Mouse (Mus musculus): Measurements from ENCODE around the gene Sema4b. TPM values are rescaled to one million over a fixed set of nuclear protein-coding genes. Genes with fewer than 3 reads are reported as not detected.

The Sema4b gene
- polyA plus RNA-seq, 1 experiment from 2014 or later: 12.4 TPM

DNA sequence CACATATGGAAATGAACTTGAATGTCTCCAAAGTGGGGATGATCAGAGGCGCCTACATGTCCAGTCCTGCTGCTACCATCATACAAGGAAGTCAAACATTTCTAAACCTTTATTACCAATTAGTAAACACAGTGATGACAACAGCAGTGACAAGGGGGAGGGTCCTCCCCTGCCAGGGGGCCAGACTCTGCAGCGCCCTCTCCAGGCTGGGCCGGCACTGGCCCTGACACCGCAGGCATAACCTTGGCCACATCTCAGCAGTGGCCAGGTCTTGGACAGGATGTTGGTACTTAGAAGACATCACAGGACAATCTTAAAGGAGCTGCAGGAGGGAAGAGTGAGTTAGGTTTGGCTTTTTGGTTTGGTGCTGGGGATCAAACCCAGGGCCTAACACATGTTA, 40.4 kb downstream of the Sema4b start:
- no peak overlapping the region for H3K9ac ChIP-seq
- H3K4me1 ChIP-seq (replicated peaks): peaks cover 7% of the 10 kb centered on the region; the same call in 1 of the 2 replicates
- 95% methylated on average over 4 of the region's 4 CpGs for WGBS
- H3K4me3 ChIP-seq: no peak overlapping the region
- no peak overlapping the region for H3K4me2 ChIP-seq
- H3K36me3 ChIP-seq: peaks cover 42% of the 10 kb centered on the region
- no peak overlapping the region for H3K27ac ChIP-seq
- no peaks in the 10 kb centered on the region for H3K27me3 ChIP-seq
- ATAC-seq (replicated peaks; ENCODE audit: insufficient number of reproducible peaks, insufficient read depth, low FRiP score, low read depth): no peak
- H3K9me3 ChIP-seq (replicated peaks): no peaks in the 10 kb centered on the region

DNA sequence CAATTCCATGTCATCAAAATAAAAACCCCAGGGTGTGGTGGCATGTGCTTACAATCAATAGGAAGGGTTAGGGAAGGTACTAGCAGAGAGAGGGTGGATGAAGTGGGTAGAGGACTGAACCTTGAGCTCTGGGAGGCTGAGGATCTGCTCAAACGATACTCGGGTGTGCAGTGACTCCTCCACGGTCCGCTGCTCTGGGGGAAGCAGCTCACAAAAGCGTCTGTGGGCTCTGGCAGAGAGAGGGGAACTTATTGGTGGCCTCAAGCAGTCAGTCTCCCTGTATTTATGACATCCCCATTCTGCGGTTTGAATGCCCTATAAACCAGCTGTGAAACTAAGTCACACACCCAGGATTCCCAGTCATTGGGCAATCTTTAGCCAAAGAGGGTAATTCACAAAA, 43.6 kb downstream of the Sema4b start:
- Histone ChIP-seq H3K4me2 (no peak overlapping the region), H3K4me1 (replicated peaks) (peaks cover 17% of the 10 kb centered on the region), H3K27ac (no peak overlapping the region), H3K27me3 (no peaks in the 10 kb centered on the region), H3K9ac (no peak overlapping the region), H3K4me3 (no peak overlapping the region), H3K36me3 (peaks cover 24% of the 10 kb centered on the region), H3K9me3 (replicated peaks) (no peaks in the 10 kb centered on the region)
- WGBS: 67% methylated on average over 6 of the region's 6 CpGs
- ATAC-seq (replicated peaks; ENCODE audit: insufficient number of reproducible peaks, insufficient read depth, low FRiP score, low read depth): no peak

DNA sequence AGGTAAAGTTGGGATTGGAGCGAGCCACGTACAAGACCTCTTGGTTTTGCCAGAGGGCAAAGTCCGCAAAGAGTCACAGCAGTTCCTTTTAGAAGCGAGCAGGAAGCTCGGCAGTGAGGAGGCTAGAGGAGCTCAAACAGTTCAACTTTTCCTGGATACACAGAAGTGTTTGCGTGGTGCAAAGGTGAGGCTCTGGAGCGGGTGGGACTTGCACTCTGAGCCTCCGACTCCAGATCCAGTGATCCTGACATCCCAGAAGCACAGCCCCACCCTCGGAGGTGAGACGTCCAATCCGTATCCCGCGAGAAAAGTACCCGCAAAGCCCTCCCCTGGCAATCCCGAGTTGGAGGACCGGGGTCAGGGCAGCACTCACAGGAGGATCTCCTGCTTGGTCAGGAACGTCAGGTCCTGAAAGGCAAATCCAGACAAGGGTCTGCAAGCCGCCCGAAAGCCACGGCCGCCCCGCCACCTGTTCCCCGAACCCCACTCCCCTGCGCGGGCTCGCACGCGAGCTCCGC, 45.4 kb downstream of the Sema4b start:
- peaks cover 9% of the 10 kb centered on the region; the same call in 1 of the 2 replicates for H3K36me3 ChIP-seq
- 2% methylated on average over 27 of the region's 29 CpGs for WGBS
- H3K4me1 ChIP-seq (replicated peaks): peaks cover 17% of the 10 kb centered on the region
- ATAC-seq (replicated peaks; ENCODE audit: insufficient number of reproducible peaks, insufficient read depth, low FRiP score, low read depth): peak; percentile 16
- peak overlapping the region; percentile 80 for H3K4me3 ChIP-seq
- no peaks in the 10 kb centered on the region for H3K9me3 ChIP-seq (replicated peaks)
- peak overlapping the region; percentile 76 for H3K9ac ChIP-seq
- no peaks in the 10 kb centered on the region for H3K27me3 ChIP-seq
- H3K27ac ChIP-seq: peak overlapping the region; percentile 64
- H3K4me2 ChIP-seq: peak overlapping the region; percentile 92

DNA sequence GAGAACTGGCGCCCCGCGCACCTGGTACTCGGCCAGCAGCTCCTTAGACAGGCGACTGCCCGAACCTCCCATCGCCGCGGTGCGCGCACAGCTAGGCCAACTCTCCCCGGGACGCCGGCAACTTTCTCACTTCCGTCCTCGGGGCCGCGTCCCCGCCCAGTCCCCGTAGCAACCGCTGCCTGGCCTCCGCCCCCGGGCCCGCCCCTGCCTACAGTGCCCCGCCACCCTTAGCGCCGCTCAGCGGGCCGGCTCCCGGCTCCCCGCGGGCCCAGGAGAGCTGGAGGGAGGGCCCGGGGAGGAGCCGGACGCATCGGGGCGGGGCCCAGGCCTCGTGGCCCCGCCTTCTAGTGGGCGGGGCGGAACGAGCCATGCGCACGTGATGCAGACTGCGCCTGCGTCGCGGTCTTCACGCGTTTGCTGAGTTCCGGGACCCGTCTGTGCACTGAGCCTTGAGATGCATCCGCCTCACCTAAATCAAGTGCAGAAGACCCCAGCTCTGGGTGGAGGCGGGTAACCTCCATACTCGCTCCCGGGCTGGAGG, 45.9 kb downstream of the Sema4b start, which contains the start of the genes Cib1 and Gdpgp1:
TSS of gene Cib1 (minus strand) at position 325 of the 541 bp plus-strand sequence.
TSS of gene Gdpgp1 (plus strand) at position 377 of the 541 bp plus-strand sequence.
- H3K27me3 ChIP-seq: no peaks in the 10 kb centered on the region
- no peaks in the 10 kb centered on the region for H3K9me3 ChIP-seq (replicated peaks)
- H3K36me3 ChIP-seq: 0 out of 2 replicates have a peak, but pooled peaks cover 4% of the 10 kb centered on the region
- peaks cover 17% of the 10 kb centered on the region for H3K4me1 ChIP-seq (replicated peaks)
- H3K27ac ChIP-seq: peak within 1 kb of the TSS; percentile 64
- ATAC-seq (replicated peaks; ENCODE audit: insufficient number of reproducible peaks, insufficient read depth, low FRiP score, low read depth): peak; percentile 100
- H3K9ac ChIP-seq: peak within 1 kb of the TSS; percentile 76
- WGBS: 1% methylated on average over 56 of the region's 56 CpGs
- H3K4me2 ChIP-seq: peak within 1 kb of the TSS; percentile 92
- H3K4me3 ChIP-seq: peak within 1 kb of the TSS; percentile 80

DNA sequence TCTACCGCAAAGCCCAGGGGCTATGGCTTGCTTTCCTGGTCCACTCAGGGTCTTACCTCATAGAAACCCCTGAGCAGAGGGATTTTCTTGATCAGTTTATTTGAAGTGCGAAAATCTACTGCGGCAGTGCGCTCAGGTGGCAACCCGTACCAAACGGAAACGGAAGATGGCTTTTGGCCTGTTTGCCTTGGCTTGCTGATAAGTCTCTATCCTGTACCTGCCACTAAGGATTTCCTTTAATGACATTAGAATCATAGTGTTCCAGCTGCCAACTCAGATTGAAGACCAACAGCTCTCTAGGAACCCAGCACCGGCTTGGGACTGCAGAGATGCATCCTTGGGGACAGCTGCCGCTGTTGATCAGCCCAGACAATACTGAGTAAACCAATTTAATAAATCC, 47.2 kb downstream of the Sema4b start:
- peaks cover 9% of the 10 kb centered on the region for H3K36me3 ChIP-seq
- no peak overlapping the region for H3K9ac ChIP-seq
- H3K4me1 ChIP-seq (replicated peaks): peaks cover 17% of the 10 kb centered on the region
- 68% methylated on average over 9 of the region's 9 CpGs for WGBS
- H3K9me3 ChIP-seq (replicated peaks): no peaks in the 10 kb centered on the region
- H3K4me2 ChIP-seq: peak overlapping the region; percentile 92
- no peaks in the 10 kb centered on the region for H3K27me3 ChIP-seq
- H3K27ac ChIP-seq: no peak overlapping the region
- H3K4me3 ChIP-seq: peak overlapping the region; percentile 80
- ATAC-seq (replicated peaks; ENCODE audit: insufficient number of reproducible peaks, insufficient read depth, low FRiP score, low read depth): no peak

DNA sequence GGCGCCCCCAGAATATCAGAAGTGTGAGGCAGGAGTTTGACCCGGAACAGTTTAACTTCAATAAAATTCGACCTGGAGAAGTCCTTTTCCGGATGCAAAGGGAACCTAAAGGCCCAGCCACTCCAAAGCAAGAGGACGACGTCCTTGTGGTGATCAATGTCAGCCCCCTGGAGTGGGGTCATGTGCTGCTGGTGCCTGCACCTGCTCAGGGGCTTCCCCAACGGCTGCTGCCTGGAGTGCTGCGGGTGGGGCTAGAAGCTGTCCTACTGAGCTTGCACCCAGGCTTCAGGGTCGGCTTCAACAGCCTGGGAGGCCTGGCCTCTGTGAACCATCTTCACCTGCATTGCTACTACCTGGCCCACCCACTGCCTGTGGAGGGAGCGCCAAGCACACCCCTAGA, 51.9 kb downstream of the Sema4b start:
- Histone ChIP-seq H3K9me3 (replicated peaks) (no peaks in the 10 kb centered on the region), H3K4me2 (no peak overlapping the region), H3K36me3 (peaks cover 18% of the 10 kb centered on the region), H3K27ac (no peak overlapping the region), H3K4me1 (replicated peaks) (peaks cover 5% of the 10 kb centered on the region), H3K27me3 (no peaks in the 10 kb centered on the region), H3K9ac (no peak overlapping the region), H3K4me3 (no peak overlapping the region)
- 82% methylated on average over 10 of the region's 10 CpGs for WGBS
- no peak for ATAC-seq (replicated peaks; ENCODE audit: insufficient number of reproducible peaks, insufficient read depth, low FRiP score, low read depth)

DNA sequence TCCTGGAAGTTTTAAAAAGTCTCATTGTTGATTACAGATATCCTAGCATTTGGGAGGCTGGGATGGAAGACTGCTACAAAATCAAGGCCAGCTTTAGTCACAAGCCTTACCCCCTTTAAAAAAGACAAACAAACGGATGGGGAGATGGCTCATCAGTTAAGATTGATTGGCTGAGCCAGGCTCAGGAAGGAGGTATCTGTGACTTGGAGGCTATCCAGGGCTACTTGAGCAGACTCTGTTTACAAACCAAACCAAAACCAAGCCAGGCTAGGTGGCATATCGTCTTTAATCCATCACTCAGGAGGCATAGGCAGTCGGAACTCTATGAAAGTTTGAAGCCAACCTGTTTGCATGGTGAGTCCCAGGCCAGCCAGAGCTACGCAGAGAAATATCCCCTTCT, 55.0 kb downstream of the Sema4b start:
- peaks cover 18% of the 10 kb centered on the region for H3K36me3 ChIP-seq
- no peaks in the 10 kb centered on the region for H3K9me3 ChIP-seq (replicated peaks)
- H3K27ac ChIP-seq: no peak overlapping the region
- peaks cover 5% of the 10 kb centered on the region; the same call in 1 of the 2 replicates for H3K4me1 ChIP-seq (replicated peaks)
- WGBS: 78% methylated on average over 4 of the region's 4 CpGs
- H3K27me3 ChIP-seq: no peaks in the 10 kb centered on the region
- H3K4me2 ChIP-seq: no peak overlapping the region
- ATAC-seq (replicated peaks; ENCODE audit: insufficient number of reproducible peaks, insufficient read depth, low FRiP score, low read depth): no peak
- no peak overlapping the region for H3K4me3 ChIP-seq
- no peak overlapping the region for H3K9ac ChIP-seq

DNA sequence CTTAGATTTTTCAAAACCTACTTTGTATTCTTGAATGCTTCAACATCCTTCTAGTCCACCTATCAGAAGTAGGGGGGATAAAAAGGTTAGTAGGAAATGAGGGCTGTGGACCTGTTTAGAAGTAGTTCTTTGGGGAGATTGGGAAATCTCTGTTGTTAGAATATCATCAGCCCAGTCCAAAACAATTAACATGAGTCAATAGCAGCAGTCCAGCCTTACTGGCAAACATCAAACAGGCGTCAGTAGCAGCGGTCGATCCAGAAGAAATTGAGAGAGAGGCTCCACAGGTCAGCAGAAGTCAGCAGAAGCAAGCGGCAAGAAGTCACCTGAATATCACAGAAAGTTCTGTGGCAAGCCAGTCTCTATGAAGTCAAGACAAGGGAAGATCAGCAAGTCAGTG, 58.2 kb downstream of the Sema4b start:
- Histone ChIP-seq H3K9ac (no peak overlapping the region), H3K27ac (no peak overlapping the region), H3K4me1 (replicated peaks) (peaks cover 8% of the 10 kb centered on the region), H3K4me2 (no peak overlapping the region), H3K4me3 (no peak overlapping the region), H3K36me3 (peaks cover 3% of the 10 kb centered on the region; the same call in 1 of the 2 replicates), H3K9me3 (replicated peaks) (no peaks in the 10 kb centered on the region), H3K27me3 (no peaks in the 10 kb centered on the region)
- no peak for ATAC-seq (replicated peaks; ENCODE audit: insufficient number of reproducible peaks, insufficient read depth, low FRiP score, low read depth)
- 92% methylated on average over 4 of the region's 4 CpGs for WGBS

DNA sequence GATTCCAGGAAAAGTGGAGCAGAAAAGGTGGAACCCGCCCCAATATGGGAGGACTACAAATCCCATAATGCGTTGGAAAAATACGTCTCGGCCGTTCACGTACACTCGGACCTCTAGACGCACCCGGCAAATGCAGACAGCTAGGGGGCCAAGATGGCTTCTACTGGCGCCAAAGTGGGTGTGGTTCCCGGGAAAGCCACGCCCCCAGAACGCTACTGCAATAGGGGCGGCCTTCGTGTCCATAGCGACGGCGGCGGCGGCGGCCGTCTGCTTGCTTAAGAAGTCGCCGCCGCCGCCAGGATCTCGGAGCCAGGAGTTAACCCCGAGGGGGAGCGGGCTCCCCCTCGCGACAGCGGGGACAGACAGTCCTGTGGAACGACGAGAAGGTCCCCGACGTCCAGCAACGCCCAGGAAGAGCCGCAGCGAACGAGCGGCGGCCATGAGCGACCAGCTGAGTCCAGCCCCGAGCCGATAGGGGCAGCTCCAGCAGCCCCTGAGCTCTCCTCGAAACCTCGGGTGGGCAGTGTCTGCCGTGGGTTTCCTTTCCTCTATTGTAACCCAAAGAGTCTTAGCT, 59.6 kb downstream of the Sema4b start, which contains the start of gene Ttll13:
TSS of gene Ttll13 (plus strand) at position 229 of the 574 bp plus-strand sequence.
- peak within 1 kb of the TSS; percentile 70 for H3K9ac ChIP-seq
- peak; percentile 98 for ATAC-seq (replicated peaks; ENCODE audit: insufficient number of reproducible peaks, insufficient read depth, low FRiP score, low read depth)
- under 1% methylated on average over 48 of the region's 48 CpGs for WGBS
- no peaks in the 10 kb centered on the region for H3K9me3 ChIP-seq (replicated peaks)
- peaks cover 8% of the 10 kb centered on the region for H3K4me1 ChIP-seq (replicated peaks)
- H3K36me3 ChIP-seq: no peaks in the 10 kb centered on the region; the same call in 1 of the 2 replicates
- H3K4me2 ChIP-seq: peak within 1 kb of the TSS; percentile 80
- H3K27me3 ChIP-seq: no peaks in the 10 kb centered on the region
- H3K4me3 ChIP-seq: peak within 1 kb of the TSS; percentile 68
- peak within 1 kb of the TSS; percentile 87 for H3K27ac ChIP-seq

DNA sequence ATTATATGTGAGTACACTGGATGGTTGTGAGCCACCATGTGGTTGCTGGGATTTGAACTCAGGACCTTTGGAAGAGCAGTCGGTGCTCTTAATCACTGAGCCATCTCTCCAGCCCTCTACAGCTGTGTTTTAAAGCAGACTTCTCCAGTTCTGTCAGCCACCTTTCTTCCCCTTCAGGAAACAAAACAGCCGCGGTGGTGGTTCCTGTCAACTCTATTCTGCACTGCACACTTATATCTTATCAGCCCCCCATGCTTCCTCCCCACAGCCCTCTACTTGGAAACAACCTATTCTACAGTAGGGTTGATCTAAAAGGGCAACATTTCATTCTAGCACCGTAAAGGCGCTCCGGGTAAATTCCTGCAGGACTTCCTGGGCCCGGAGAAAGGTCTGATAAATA, 60.2 kb downstream of the Sema4b start:
- Histone ChIP-seq H3K36me3 (no peaks in the 10 kb centered on the region), H3K4me1 (replicated peaks) (peaks cover 8% of the 10 kb centered on the region), H3K9me3 (replicated peaks) (no peaks in the 10 kb centered on the region), H3K27ac (peak overlapping the region; percentile 87), H3K27me3 (no peaks in the 10 kb centered on the region), H3K9ac (peak overlapping the region; percentile 70; the same call in 1 of the 2 replicates), H3K4me3 (peak overlapping the region; percentile 68), H3K4me2 (peak overlapping the region; percentile 80)
- 24% methylated on average over 7 of the region's 7 CpGs for WGBS
- no peak for ATAC-seq (replicated peaks; ENCODE audit: insufficient number of reproducible peaks, insufficient read depth, low FRiP score, low read depth)

DNA sequence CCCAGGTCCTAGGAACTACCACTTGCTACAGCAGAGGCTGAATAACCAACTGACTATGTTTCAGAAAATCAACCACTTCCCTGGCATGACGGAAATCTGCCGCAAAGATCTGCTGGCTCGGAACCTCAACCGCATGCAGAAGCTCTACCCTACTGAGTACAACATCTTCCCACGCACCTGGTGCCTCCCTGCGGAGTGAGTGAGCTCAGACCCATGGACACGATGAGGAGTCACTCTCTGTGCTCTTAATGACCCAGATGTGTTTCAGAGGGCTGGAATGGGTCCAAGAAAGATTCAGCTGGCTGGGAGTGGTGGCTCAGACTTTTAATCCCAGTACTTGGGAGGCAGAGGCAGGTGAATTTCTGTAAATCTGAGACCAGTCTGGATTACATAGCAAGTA, 65.8 kb downstream of the Sema4b start:
- Histone ChIP-seq H3K4me3 (no peak overlapping the region), H3K9ac (no peak overlapping the region), H3K36me3 (no peaks in the 10 kb centered on the region), H3K4me2 (no peak overlapping the region), H3K9me3 (replicated peaks) (no peaks in the 10 kb centered on the region), H3K27ac (no peak overlapping the region), H3K4me1 (replicated peaks) (no peaks in the 10 kb centered on the region), H3K27me3 (peaks cover 8% of the 10 kb centered on the region; the same call in 1 of the 2 replicates)
- WGBS: 78% methylated on average over 7 of the region's 7 CpGs
- ATAC-seq (replicated peaks; ENCODE audit: insufficient number of reproducible peaks, insufficient read depth, low FRiP score, low read depth): no peak
